Mouse (Mus musculus): ENCODE data around the gene Olfr750. TPM values are rescaled to one million over a fixed set of nuclear protein-coding genes. Genes with fewer than 3 reads are reported as not detected.

Olfr750 gene
- polyA plus RNA-seq, 1 experiment from 2014 or later, result not detected

GRCm38 (mm10) chr14:51082599-51083581 lies 8.7 kb upstream of the Olfr750 start:
- ATAC-seq (peak; percentile 65), DNase-seq (ENCODE audit: low spot score) (peak; percentile 66)
- no peak overlapping the region for H3K27ac ChIP-seq (ENCODE audit: low read depth, low read length)
- H3K4me3 ChIP-seq (ENCODE audit: low read depth, low read length), result peak overlapping the region; percentile 44
- WGBS, result 2% methylated on average over 40 of the region's 40 CpGs
- peak overlapping the region; percentile 60 for H3K9ac ChIP-seq (ENCODE audit: low read length)
- H3K36me3 ChIP-seq (ENCODE audit: control insufficient read depth, insufficient read depth, low read length), result no peaks in the 10 kb centered on the region
- H3K4me2 ChIP-seq (ENCODE audit: low read length), result peak overlapping the region; percentile 74
- H3K4me1 ChIP-seq (ENCODE audit: control insufficient read depth, insufficient read depth, low read length), result no peaks in the 10 kb centered on the region
- no peaks in the 10 kb centered on the region for H3K9me3 ChIP-seq (replicated peaks; ENCODE audit: control insufficient read depth, low read length)
- peaks cover 3% of the 10 kb centered on the region; the same call in 1 of the 2 replicates for H3K27me3 ChIP-seq (replicated peaks; ENCODE audit: control insufficient read depth, insufficient read depth, low read length)

GRCm38 (mm10) chr14:51081035-51081434 lies 6.8 kb upstream of the Olfr750 start:
- H3K4me2 ChIP-seq (ENCODE audit: low read length), result no peak overlapping the region
- no peak for ATAC-seq
- no peaks in the 10 kb centered on the region for H3K4me1 ChIP-seq (ENCODE audit: control insufficient read depth, insufficient read depth, low read length)
- 90% methylated on average over 2 of the region's 2 CpGs for WGBS
- H3K9me3 ChIP-seq (replicated peaks; ENCODE audit: control insufficient read depth, low read length), result no peaks in the 10 kb centered on the region
- no peak overlapping the region for H3K9ac ChIP-seq (ENCODE audit: low read length)
- no peak overlapping the region for H3K27ac ChIP-seq (ENCODE audit: low read depth, low read length)
- no peak overlapping the region for H3K4me3 ChIP-seq (ENCODE audit: low read depth, low read length)
- no peaks in the 10 kb centered on the region for H3K36me3 ChIP-seq (ENCODE audit: control insufficient read depth, insufficient read depth, low read length)
- peaks cover 3% of the 10 kb centered on the region; the same call in 1 of the 2 replicates for H3K27me3 ChIP-seq (replicated peaks; ENCODE audit: control insufficient read depth, insufficient read depth, low read length)
- no peak for DNase-seq (ENCODE audit: low spot score)

- ATAC-seq (no peak), DNase-seq (ENCODE audit: low spot score) (no peak)
- no peaks in the 10 kb centered on the region for H3K9me3 ChIP-seq (replicated peaks; ENCODE audit: control insufficient read depth, low read length)
- 0 out of 2 replicates have a peak, but pooled peaks cover 3% of the 10 kb centered on the region for H3K27me3 ChIP-seq (replicated peaks; ENCODE audit: control insufficient read depth, insufficient read depth, low read length)
- H3K4me3 ChIP-seq (ENCODE audit: low read depth, low read length), result no peak overlapping the region
- no peaks in the 10 kb centered on the region for H3K4me1 ChIP-seq (ENCODE audit: control insufficient read depth, insufficient read depth, low read length)
- no peak overlapping the region for H3K27ac ChIP-seq (ENCODE audit: low read depth, low read length)
- H3K9ac ChIP-seq (ENCODE audit: low read length), result no peak overlapping the region
- H3K4me2 ChIP-seq (ENCODE audit: low read length), result no peak overlapping the region
- H3K36me3 ChIP-seq (ENCODE audit: control insufficient read depth, insufficient read depth, low read length), result no peaks in the 10 kb centered on the region
- 85% methylated on average over 1 of the region's 1 CpGs for WGBS
Observed at GRCm38 (mm10) chr14:51079180-51079579, 4.9 kb upstream of the Olfr750 start.

GRCm38 (mm10) chr14:51069617-51070016 lies 4.6 kb downstream of the Olfr750 start:
- Histone ChIP-seq H3K4me3 (ENCODE audit: low read depth, low read length) (no peak overlapping the region), H3K4me2 (ENCODE audit: low read length) (no peak overlapping the region), H3K4me1 (ENCODE audit: control insufficient read depth, insufficient read depth, low read length) (no peaks in the 10 kb centered on the region; the same call in none of the 2 replicates), H3K27me3 (replicated peaks; ENCODE audit: control insufficient read depth, insufficient read depth, low read length) (no peaks in the 10 kb centered on the region), H3K9ac (ENCODE audit: low read length) (no peak overlapping the region), H3K9me3 (replicated peaks; ENCODE audit: control insufficient read depth, low read length) (no peaks in the 10 kb centered on the region), H3K27ac (ENCODE audit: low read depth, low read length) (no peak overlapping the region), H3K36me3 (ENCODE audit: control insufficient read depth, insufficient read depth, low read length) (no peaks in the 10 kb centered on the region)
- ATAC-seq, result no peak
- DNase-seq (ENCODE audit: low spot score), result no peak
- WGBS, result 83% methylated on average over 2 of the region's 2 CpGs

GRCm38 (mm10) chr14:51068956-51069355 lies 5.3 kb downstream of the Olfr750 start:
- Histone ChIP-seq H3K4me1 (ENCODE audit: control insufficient read depth, insufficient read depth, low read length) (no peaks in the 10 kb centered on the region; the same call in none of the 2 replicates), H3K4me2 (ENCODE audit: low read length) (no peak overlapping the region), H3K9ac (ENCODE audit: low read length) (no peak overlapping the region), H3K4me3 (ENCODE audit: low read depth, low read length) (no peak overlapping the region), H3K36me3 (ENCODE audit: control insufficient read depth, insufficient read depth, low read length) (no peaks in the 10 kb centered on the region), H3K27me3 (replicated peaks; ENCODE audit: control insufficient read depth, insufficient read depth, low read length) (no peaks in the 10 kb centered on the region), H3K9me3 (replicated peaks; ENCODE audit: control insufficient read depth, low read length) (no peaks in the 10 kb centered on the region), H3K27ac (ENCODE audit: low read depth, low read length) (no peak overlapping the region)
- WGBS, result 96% methylated on average over 5 of the region's 5 CpGs
- DNase-seq (ENCODE audit: low spot score) (no peak), ATAC-seq (no peak)

GRCm38 (mm10) chr14:51060761-51061160 lies 13.5 kb downstream of the Olfr750 start:
- no peak overlapping the region for H3K4me2 ChIP-seq (ENCODE audit: low read length)
- H3K36me3 ChIP-seq (ENCODE audit: control insufficient read depth, insufficient read depth, low read length), result no peaks in the 10 kb centered on the region
- no peaks in the 10 kb centered on the region for H3K9me3 ChIP-seq (replicated peaks; ENCODE audit: control insufficient read depth, low read length)
- ATAC-seq (no peak), DNase-seq (ENCODE audit: low spot score) (no peak)
- H3K4me1 ChIP-seq (ENCODE audit: control insufficient read depth, insufficient read depth, low read length), result no peaks in the 10 kb centered on the region
- no peak overlapping the region for H3K4me3 ChIP-seq (ENCODE audit: low read depth, low read length)
- WGBS, result 87% methylated on average over 5 of the region's 5 CpGs
- H3K27me3 ChIP-seq (replicated peaks; ENCODE audit: control insufficient read depth, insufficient read depth, low read length), result no peaks in the 10 kb centered on the region
- no peak overlapping the region for H3K27ac ChIP-seq (ENCODE audit: low read depth, low read length)
- no peak overlapping the region for H3K9ac ChIP-seq (ENCODE audit: low read length)

- Histone ChIP-seq H3K27me3 (replicated peaks; ENCODE audit: control insufficient read depth, insufficient read depth, low read length) (no peaks in the 10 kb centered on the region), H3K9me3 (replicated peaks; ENCODE audit: control insufficient read depth, low read length) (no peaks in the 10 kb centered on the region), H3K4me2 (ENCODE audit: low read length) (no peak within 1 kb of the TSS), H3K36me3 (ENCODE audit: control insufficient read depth, insufficient read depth, low read length) (no peaks in the 10 kb centered on the region), H3K27ac (ENCODE audit: low read depth, low read length) (no peak within 1 kb of the TSS), H3K4me1 (ENCODE audit: control insufficient read depth, insufficient read depth, low read length) (peaks cover 5% of the 10 kb centered on the region; the same call in 1 of the 2 replicates), H3K4me3 (ENCODE audit: low read depth, low read length) (no peak within 1 kb of the TSS), H3K9ac (ENCODE audit: low read length) (no peak within 1 kb of the TSS)
- ATAC-seq (no peak), DNase-seq (ENCODE audit: low spot score) (no peak)
- WGBS, result 69% methylated on average over 9 of the region's 9 CpGs
Observed at GRCm38 (mm10) chr14:51057401-51057831, 16.8 kb downstream of the Olfr750 start, which contains the start of gene Rnase12. Gene Rnase12, minus strand, starts transcription at chr14:51057661.

GRCm38 (mm10) chr14:51054243-51055237 lies 19.7 kb downstream of the Olfr750 start:
- WGBS, result 17% methylated on average over 13 of the region's 13 CpGs
- Histone ChIP-seq H3K4me2 (ENCODE audit: low read length) (no peak overlapping the region), H3K27me3 (replicated peaks; ENCODE audit: control insufficient read depth, insufficient read depth, low read length) (no peaks in the 10 kb centered on the region; the same call in 1 of the 2 replicates)

More at GRCm38 (mm10) chr14:51054243-51055237, 19.7 kb downstream of the Olfr750 start:
- Histone ChIP-seq H3K36me3 (ENCODE audit: control insufficient read depth, insufficient read depth, low read length) (no peaks in the 10 kb centered on the region), H3K4me3 (ENCODE audit: low read depth, low read length) (no peak overlapping the region), H3K4me1 (ENCODE audit: control insufficient read depth, insufficient read depth, low read length) (peaks cover 5% of the 10 kb centered on the region; the same call in 1 of the 2 replicates), H3K27ac (ENCODE audit: low read depth, low read length) (no peak overlapping the region), H3K9ac (ENCODE audit: low read length) (no peak overlapping the region), H3K9me3 (replicated peaks; ENCODE audit: control insufficient read depth, low read length) (no peaks in the 10 kb centered on the region)
- DNase-seq (ENCODE audit: low spot score) (no peak), ATAC-seq (no peak)

Measured in forebrain, embryonic 14.5 days (tissue).